Mouse (Mus musculus): ENCODE measurements around the gene Dalrd3. TPM values are rescaled to one million over a fixed set of nuclear protein-coding genes. Genes with fewer than 3 reads are reported as not detected.

Dalrd3 gene
- polyA plus RNA-seq, 1 experiment from 2014 or later: 146 TPM

DNA sequence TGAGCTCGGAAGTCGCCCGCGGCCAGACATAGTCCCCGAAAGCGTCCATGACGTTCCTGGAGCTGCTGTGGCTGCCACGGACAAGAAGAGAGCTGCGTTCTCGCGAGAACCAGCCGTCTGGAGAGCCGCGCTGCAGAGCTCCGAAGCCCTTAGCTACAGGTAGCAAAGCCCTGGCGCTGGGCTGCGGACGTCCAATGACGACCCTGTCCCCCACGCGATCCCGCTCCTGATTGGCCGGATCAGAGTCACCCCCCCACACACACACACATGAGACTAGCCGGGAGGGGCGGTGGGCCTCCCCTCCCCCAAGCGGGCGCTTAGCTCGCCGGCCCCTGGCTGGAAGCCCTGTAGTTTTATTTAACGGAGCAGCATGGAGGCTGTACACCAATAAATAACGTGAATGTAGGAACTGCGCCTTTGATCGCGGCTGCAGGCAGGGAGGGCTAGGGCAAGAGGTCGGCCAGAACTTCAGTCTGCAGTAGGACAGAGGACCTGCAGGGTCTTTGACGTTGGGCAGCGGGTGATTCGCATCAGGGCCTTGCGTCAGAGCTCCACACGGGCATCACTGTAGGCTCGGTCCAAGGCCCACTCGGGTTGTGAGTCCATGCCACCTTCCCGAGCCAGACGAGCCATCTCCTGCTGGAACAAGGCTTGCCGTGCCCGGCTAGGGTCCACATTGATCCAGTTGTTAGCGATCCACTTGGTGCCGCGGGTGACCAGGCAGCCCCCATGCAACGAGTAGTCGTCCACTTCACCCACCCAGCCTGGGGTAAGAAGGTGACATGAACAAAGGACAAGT lies 9.1 kb downstream of the Dalrd3 start, which contains the start of gene Wdr6:
Gene Wdr6 (minus strand): TSS at position 195 of the 799 bp plus-strand sequence.
- Histone ChIP-seq H3K27ac (ENCODE audit: low read length) (peak within 1 kb of the TSS; percentile 95), H3K4me2 (ENCODE audit: low read depth, low read length) (peak within 1 kb of the TSS; percentile 89), H3K36me3 (ENCODE audit: control insufficient read depth, insufficient read depth, low read length) (peaks cover 15% of the 10 kb centered on the region), H3K4me3 (ENCODE audit: low read length) (peak within 1 kb of the TSS; percentile 83), H3K27me3 (ENCODE audit: control insufficient read depth, insufficient read depth, low read depth, low read length) (no peaks in the 10 kb centered on the region), H3K4me1 (replicated peaks; ENCODE audit: control insufficient read depth, insufficient read depth, low read length) (peaks cover 24% of the 10 kb centered on the region), H3K9ac (ENCODE audit: low read length) (peak within 1 kb of the TSS; percentile 93), H3K9me3 (ENCODE audit: control insufficient read depth, low read length) (no peaks in the 10 kb centered on the region)
- peak; percentile 99 for ATAC-seq (ENCODE audit: low read depth)
- WGBS: 3% methylated on average over 51 of the region's 51 CpGs

DNA sequence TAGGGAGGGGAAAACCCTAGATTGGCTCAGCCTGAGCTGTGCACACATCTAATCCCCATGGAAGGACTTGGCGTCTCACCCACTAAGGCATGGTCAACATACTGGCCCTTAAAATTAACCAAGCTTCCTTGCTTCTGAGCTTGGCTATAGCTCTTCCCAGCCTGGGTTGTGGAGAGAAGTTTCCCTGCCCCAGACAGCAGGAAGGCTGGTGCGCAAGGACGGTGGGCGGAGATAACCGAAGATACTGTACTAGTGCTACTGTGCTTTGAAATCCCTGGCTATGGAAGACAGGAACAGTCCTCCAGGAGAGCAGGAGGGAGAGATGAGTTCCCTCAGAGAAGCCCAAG lies 9.6 kb downstream of the Dalrd3 start:
- Histone ChIP-seq H3K4me2 (ENCODE audit: low read depth, low read length) (peak overlapping the region; percentile 89), H3K27me3 (ENCODE audit: control insufficient read depth, insufficient read depth, low read depth, low read length) (no peaks in the 10 kb centered on the region), H3K36me3 (ENCODE audit: control insufficient read depth, insufficient read depth, low read length) (peaks cover 15% of the 10 kb centered on the region), H3K4me3 (ENCODE audit: low read length) (peak overlapping the region; percentile 83), H3K9ac (ENCODE audit: low read length) (peak overlapping the region; percentile 93), H3K4me1 (replicated peaks; ENCODE audit: control insufficient read depth, insufficient read depth, low read length) (peaks cover 24% of the 10 kb centered on the region), H3K9me3 (ENCODE audit: control insufficient read depth, low read length) (no peaks in the 10 kb centered on the region), H3K27ac (ENCODE audit: low read length) (peak overlapping the region; percentile 69)
- peak; percentile 8; the same call in 1 of the 2 replicates for ATAC-seq (ENCODE audit: low read depth)
- WGBS: 57% methylated on average over 5 of the region's 5 CpGs

DNA sequence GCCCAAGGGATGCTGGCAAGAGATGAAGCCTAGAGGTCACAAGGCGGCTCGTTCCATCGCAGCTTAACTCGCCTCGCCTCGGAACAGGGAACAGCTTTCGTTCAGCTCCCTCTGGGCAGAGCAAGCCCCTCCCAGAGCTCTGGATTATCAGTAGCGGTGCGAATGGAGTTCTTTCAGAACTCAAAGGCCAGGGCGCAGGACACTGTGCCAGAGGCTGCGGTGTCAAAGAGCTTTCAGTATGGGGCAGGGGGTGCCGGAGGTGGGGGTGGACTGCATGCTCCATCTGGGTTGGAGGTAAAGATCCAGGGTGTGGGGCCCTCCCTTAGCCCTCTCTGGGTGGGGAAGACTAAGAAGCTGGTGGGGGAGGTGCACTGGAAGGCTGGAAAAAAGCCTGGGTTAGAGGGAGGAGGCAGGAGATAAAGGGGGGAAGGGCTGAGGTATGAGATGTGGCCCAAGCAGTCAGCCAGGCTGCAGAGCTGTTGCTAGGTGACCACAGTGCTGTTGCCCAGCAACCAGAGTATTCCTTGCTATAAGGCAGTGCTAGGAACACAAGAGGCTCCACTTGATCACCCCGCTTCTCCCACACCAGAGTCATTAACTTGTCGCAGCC lies 18.0 kb downstream of the Dalrd3 start:
- Histone ChIP-seq H3K27ac (ENCODE audit: low read length) (0 out of 2 replicates have a peak overlapping the region, but pooled peaks have one; percentile 58), H3K27me3 (ENCODE audit: control insufficient read depth, insufficient read depth, low read depth, low read length) (no peaks in the 10 kb centered on the region), H3K4me1 (replicated peaks; ENCODE audit: control insufficient read depth, insufficient read depth, low read length) (peaks cover 14% of the 10 kb centered on the region), H3K4me2 (ENCODE audit: low read depth, low read length) (peak overlapping the region; percentile 44), H3K36me3 (ENCODE audit: control insufficient read depth, insufficient read depth, low read length) (no peaks in the 10 kb centered on the region), H3K9ac (ENCODE audit: low read length) (peak overlapping the region; percentile 34; the same call in 1 of the 2 replicates), H3K4me3 (ENCODE audit: low read length) (no peak overlapping the region), H3K9me3 (ENCODE audit: control insufficient read depth, low read length) (no peaks in the 10 kb centered on the region)
- WGBS: 6% methylated on average over 14 of the region's 14 CpGs
- peak; percentile 95 for ATAC-seq (ENCODE audit: low read depth)

DNA sequence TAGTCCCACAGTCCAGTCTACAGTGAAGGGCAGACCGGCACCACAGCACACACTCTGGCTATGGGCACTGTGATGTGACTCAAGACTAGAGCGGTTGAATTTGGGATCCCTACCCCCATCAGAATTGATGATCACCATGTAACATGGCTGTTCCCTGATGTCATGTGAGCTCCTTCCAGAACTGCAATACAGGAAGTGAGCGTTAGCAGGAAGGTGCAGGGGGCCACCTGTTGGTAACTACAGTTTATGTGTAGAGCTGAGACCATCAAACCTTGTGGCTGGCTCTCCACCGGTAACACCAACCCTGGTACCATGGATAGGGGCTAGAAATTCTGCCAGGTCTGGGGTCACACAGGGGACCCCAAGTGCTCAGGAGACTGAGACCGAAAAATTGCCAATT lies 19.5 kb downstream of the Dalrd3 start:
- Histone ChIP-seq H3K27ac (ENCODE audit: low read length) (no peak overlapping the region), H3K4me1 (replicated peaks; ENCODE audit: control insufficient read depth, insufficient read depth, low read length) (peaks cover 14% of the 10 kb centered on the region), H3K36me3 (ENCODE audit: control insufficient read depth, insufficient read depth, low read length) (no peaks in the 10 kb centered on the region), H3K27me3 (ENCODE audit: control insufficient read depth, insufficient read depth, low read depth, low read length) (no peaks in the 10 kb centered on the region), H3K4me2 (ENCODE audit: low read depth, low read length) (no peak overlapping the region), H3K9me3 (ENCODE audit: control insufficient read depth, low read length) (no peaks in the 10 kb centered on the region), H3K9ac (ENCODE audit: low read length) (no peak overlapping the region), H3K4me3 (ENCODE audit: low read length) (no peak overlapping the region)
- no peak for ATAC-seq (ENCODE audit: low read depth)
- 62% methylated on average over 5 of the region's 5 CpGs for WGBS

DNA sequence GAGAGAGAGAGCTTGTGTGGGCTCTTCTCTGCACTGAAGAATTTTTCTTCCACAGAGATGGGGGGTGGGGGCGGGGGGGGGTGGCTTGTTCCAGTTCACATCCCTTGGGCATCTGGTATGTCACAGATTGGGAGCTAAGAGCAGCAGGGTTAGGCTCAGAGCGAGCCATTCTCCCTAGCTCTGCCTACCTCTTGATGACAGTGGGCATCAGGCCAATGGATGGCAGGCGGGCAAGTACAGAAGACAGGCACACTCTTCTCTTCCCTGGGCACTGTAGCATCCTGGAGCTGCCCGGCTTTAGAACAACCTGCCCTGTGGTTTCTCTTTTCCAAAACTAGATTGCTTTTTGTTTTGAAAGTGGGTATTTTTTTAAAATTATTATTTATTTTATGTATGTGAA lies 21.8 kb downstream of the Dalrd3 start:
- Histone ChIP-seq H3K9ac (ENCODE audit: low read length) (no peak overlapping the region), H3K27me3 (ENCODE audit: control insufficient read depth, insufficient read depth, low read depth, low read length) (no peaks in the 10 kb centered on the region), H3K9me3 (ENCODE audit: control insufficient read depth, low read length) (no peaks in the 10 kb centered on the region), H3K27ac (ENCODE audit: low read length) (no peak overlapping the region), H3K4me3 (ENCODE audit: low read length) (no peak overlapping the region), H3K4me1 (replicated peaks; ENCODE audit: control insufficient read depth, insufficient read depth, low read length) (peaks cover 14% of the 10 kb centered on the region), H3K36me3 (ENCODE audit: control insufficient read depth, insufficient read depth, low read length) (no peaks in the 10 kb centered on the region), H3K4me2 (ENCODE audit: low read depth, low read length) (no peak overlapping the region)
- no peak for ATAC-seq (ENCODE audit: low read depth)
- 77% methylated on average over 4 of the region's 4 CpGs for whole genome bisulfite sequencing

DNA sequence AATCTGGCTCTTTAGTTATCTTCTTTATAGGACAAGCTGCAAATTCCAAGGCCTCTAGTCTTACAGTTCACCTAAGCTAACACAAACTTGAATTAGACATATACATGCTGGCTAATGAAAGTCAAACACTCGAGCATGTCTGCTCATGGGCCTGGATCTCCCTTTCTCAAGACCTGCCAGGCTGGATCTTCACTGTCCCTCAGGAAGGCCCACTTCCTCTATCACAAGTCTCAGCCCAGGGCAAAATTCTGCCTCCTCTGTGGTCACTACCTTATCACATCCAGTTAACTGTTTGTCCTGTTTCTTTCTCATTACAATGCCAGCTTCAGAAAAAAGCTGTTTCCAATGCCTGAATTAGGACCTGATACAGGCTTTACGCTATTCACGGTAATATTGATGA lies 24.7 kb downstream of the Dalrd3 start:
- Histone ChIP-seq H3K4me1 (replicated peaks; ENCODE audit: control insufficient read depth, insufficient read depth, low read length) (peaks cover 11% of the 10 kb centered on the region), H3K9ac (ENCODE audit: low read length) (no peak overlapping the region), H3K27ac (ENCODE audit: low read length) (no peak overlapping the region), H3K4me3 (ENCODE audit: low read length) (no peak overlapping the region), H3K4me2 (ENCODE audit: low read depth, low read length) (no peak overlapping the region), H3K9me3 (ENCODE audit: control insufficient read depth, low read length) (no peaks in the 10 kb centered on the region), H3K36me3 (ENCODE audit: control insufficient read depth, insufficient read depth, low read length) (no peaks in the 10 kb centered on the region), H3K27me3 (ENCODE audit: control insufficient read depth, insufficient read depth, low read depth, low read length) (no peaks in the 10 kb centered on the region)
- ATAC-seq (ENCODE audit: low read depth): no peak
- 75% methylated on average over 3 of the region's 3 CpGs for WGBS

DNA sequence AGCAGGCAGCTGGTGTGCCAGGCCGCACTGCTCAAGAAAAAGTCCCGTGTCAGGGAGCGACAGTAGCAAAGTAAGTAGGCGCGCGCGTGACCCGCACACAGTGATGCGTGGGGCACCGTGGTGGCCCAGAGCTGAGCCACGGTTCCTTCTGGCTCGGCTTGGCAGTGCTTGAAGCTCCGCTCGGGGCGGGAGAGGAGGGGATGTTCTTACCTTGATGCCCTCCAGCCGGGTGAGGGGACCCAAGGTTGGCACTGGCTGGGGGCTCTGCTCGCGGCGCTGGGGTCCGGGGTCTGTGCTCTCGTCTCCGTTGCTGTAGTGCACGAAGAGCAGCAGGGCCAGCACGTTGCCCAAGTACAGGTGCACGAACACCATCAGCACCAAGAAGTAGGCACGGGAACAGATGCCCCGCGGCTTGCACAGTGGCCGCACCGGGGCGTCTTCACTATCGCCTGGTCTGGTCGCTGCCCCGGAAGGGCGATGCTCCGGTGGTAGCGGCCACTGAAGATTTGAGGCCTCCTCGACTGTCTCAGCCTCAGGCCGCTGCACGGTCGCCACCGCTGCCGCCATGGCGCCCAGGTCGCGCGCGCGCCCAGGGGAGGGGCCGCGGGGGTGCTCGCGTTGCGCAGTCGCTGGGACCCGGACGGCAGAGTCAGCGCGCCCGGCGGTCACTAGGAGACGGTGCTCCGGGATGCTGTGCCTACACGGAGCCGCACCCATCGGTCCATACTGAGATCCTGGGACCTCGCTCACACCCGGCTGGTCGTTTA lies 27.5 kb downstream of the Dalrd3 start, which contains the start of gene P4htm:
Gene P4htm (minus strand): TSS at position 670 of the 767 bp plus-strand sequence.
- peak; percentile 88 for ATAC-seq (ENCODE audit: low read depth)
- Histone ChIP-seq H3K4me1 (replicated peaks; ENCODE audit: control insufficient read depth, insufficient read depth, low read length) (peaks cover 11% of the 10 kb centered on the region), H3K27me3 (ENCODE audit: control insufficient read depth, insufficient read depth, low read depth, low read length) (no peaks in the 10 kb centered on the region), H3K36me3 (ENCODE audit: control insufficient read depth, insufficient read depth, low read length) (no peaks in the 10 kb centered on the region), H3K27ac (ENCODE audit: low read length) (no peak within 1 kb of the TSS), H3K4me2 (ENCODE audit: low read depth, low read length) (peak within 1 kb of the TSS; percentile 92), H3K4me3 (ENCODE audit: low read length) (peak within 1 kb of the TSS; percentile 85), H3K9me3 (ENCODE audit: control insufficient read depth, low read length) (no peaks in the 10 kb centered on the region), H3K9ac (ENCODE audit: low read length) (peak within 1 kb of the TSS; percentile 80)
- WGBS: 1% methylated on average over 59 of the region's 69 CpGs

DNA sequence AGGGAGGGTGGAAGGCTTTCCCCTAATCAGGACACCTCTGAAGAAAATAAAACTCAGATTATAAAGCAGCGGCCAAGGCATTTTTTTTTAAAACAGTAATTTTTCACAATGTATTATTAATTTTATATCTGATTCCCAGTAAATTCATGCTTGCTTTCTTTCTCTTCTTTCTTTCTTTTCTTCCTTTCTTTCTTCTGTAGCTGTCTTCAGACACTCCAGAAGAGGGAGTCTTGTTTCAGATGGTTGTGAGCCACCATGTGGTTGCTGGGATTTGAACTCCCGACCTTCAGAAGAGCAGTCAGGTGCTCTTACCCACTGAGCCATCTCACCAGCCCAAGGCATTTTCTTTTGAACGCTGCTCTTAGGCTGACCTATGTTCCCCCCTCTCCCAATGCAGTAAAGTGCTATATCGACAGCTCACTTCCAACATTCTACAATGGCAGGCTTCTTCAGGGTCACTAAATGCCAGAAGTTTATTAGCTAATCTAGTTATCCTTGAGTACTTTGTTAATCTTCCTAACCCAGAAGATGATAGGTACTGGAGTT lies 29.4 kb downstream of the Dalrd3 start:
- H3K27me3 ChIP-seq (ENCODE audit: control insufficient read depth, insufficient read depth, low read depth, low read length): no peaks in the 10 kb centered on the region
- peaks cover 11% of the 10 kb centered on the region for H3K4me1 ChIP-seq (replicated peaks; ENCODE audit: control insufficient read depth, insufficient read depth, low read length)
- H3K4me3 ChIP-seq (ENCODE audit: low read length): no peak overlapping the region
- no peak for ATAC-seq (ENCODE audit: low read depth)
- no peak overlapping the region for H3K27ac ChIP-seq (ENCODE audit: low read length)
- H3K9ac ChIP-seq (ENCODE audit: low read length): no peak overlapping the region
- H3K36me3 ChIP-seq (ENCODE audit: control insufficient read depth, insufficient read depth, low read length): peaks cover 11% of the 10 kb centered on the region
- H3K9me3 ChIP-seq (ENCODE audit: control insufficient read depth, low read length): no peaks in the 10 kb centered on the region
- 68% methylated on average over 4 of the region's 4 CpGs for WGBS
- H3K4me2 ChIP-seq (ENCODE audit: low read depth, low read length): no peak overlapping the region

DNA sequence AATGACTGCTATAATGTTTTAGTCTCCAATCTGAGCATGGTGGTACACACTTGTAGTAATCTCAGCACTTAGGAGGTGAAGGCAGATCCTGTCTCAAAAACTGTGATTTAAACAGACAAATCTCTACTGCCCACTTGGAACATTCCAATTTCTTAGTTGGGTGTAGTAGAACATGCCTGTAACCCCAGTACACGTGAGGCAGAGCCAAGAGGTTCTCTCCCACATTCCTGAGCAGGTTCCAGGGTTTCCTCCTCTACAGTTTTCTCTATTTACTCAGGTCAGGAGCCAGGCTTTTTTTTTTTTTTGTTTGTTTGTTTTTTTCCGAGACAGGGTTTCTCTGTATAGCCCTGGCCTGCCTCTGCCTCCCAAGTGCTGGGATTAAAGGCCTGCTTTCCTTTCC lies 30.3 kb downstream of the Dalrd3 start:
- Histone ChIP-seq H3K9ac (ENCODE audit: low read length) (no peak overlapping the region), H3K27ac (ENCODE audit: low read length) (no peak overlapping the region), H3K4me2 (ENCODE audit: low read depth, low read length) (no peak overlapping the region), H3K36me3 (ENCODE audit: control insufficient read depth, insufficient read depth, low read length) (peaks cover 15% of the 10 kb centered on the region), H3K27me3 (ENCODE audit: control insufficient read depth, insufficient read depth, low read depth, low read length) (no peaks in the 10 kb centered on the region), H3K4me3 (ENCODE audit: low read length) (no peak overlapping the region), H3K4me1 (replicated peaks; ENCODE audit: control insufficient read depth, insufficient read depth, low read length) (peaks cover 11% of the 10 kb centered on the region), H3K9me3 (ENCODE audit: control insufficient read depth, low read length) (no peaks in the 10 kb centered on the region)
- ATAC-seq (ENCODE audit: low read depth): no peak
- WGBS: 30% methylated on average over 2 of the region's 2 CpGs

Measured in lung, embryonic 16.5 days (tissue).